Mouse (Mus musculus): ENCODE results near the gene Naglu.
"Not testable (repeated sequence)": the region's sequence is repeated elsewhere in the genome, so short reads cannot be mapped to it uniquely, and the experiment has no call there.

Gene Naglu

DNA sequence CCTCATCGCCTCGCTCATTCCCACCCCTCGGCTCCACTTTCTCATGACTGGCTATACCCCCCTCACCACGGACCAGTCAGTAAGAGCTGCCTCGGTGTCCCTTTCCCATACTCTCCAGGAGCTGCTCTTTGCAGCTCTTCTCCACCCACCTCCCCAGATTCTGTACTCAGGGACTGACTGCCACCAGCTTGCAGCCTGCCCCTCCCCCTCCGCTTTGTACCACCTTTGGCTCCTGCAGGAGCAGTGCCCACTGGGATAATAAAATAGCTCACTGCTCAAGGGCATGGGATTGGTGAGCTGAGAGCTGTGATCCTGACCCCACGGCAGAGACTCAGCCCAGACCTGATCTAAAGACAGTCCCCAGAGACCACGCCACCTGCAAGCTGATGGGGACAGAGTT is 54.7 kb downstream of the Naglu start:
- not testable (repeated sequence) for DNase-seq (ENCODE audit: low read depth)

DNA sequence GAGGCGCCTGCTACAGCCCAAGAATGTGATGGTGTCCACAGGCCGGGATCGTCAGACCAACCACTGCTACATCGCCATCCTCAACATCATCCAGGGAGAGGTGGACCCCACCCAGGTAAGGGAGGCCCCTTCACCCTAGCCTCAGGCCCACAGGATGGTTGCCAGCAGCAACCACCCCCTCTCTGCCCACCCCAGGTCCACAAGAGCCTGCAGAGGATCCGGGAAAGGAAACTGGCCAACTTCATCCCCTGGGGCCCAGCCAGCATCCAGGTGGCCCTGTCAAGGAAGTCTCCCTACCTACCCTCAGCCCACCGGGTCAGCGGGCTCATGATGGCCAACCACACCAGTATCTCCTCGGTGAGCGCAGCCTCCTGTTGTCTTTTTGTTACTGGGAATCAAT is 55.2 kb downstream of the Naglu start:
- DNase-seq (ENCODE audit: low read depth): not testable (repeated sequence)

DNA sequence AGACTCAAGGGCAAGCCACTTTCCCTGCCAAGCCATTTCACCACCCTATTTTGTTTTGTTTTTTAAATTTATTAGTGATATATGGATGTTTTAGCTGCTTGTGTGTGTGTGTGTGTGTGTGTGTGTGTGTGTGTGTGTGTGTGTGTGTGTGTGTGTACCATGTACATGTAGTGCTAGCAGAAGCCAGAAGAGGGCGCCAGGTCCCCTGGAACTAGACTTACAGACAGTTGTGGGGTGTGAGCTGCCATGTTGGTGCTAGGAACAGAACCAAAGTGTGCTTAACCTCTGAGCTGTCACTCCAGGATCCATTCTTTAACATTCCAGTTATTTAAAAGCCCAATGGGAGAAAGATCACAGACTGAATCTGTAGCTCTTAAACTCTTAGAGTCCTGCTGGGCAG is 57.3 kb downstream of the Naglu start:
- peak; percentile 42 for DNase-seq (ENCODE audit: low read depth)

All from induced T-regulatory cell, adult 2 months (primary cell).